Mouse (Mus musculus) heart, postnatal 0 days (tissue): Measurements from ENCODE around the gene Papolb. TPM values are rescaled to one million over a fixed set of nuclear protein-coding genes. Genes with fewer than 3 reads are reported as not detected.

Source experiments
- ATAC-seq: fragments of 200-750 bp; cut with Nextera tagmentation; 2 replicates; pipeline ENCODE4 v1.8.0; 2017; ENCODE audit warnings: low read depth, moderate number of reproducible peaks, moderate library complexity; ENCODE audit not compliant: insufficient read depth
- DNase-seq: peaks from one replicate; pipeline ENCODE4 v3.0.0-alpha.2; 2016; ENCODE audit warnings: low spot score
- H3K27ac ChIP-seq: fragments of 300-500 bp; sonication (generic); 2 replicates; pipeline ENCODE4 v1.5.1; 2014; ENCODE audit warnings: low read depth, mild to moderate bottlenecking
- H3K27me3 ChIP-seq: fragments of 300-500 bp; sonication (generic); 2 replicates; pipeline ENCODE4 v1.6.1; 2014; ENCODE audit warnings: low read length, mixed read lengths; ENCODE audit not compliant: control insufficient read depth, insufficient read depth
- H3K36me3 ChIP-seq: fragments of 300-500 bp; sonication (generic); replicated peaks from 2 replicates; pipeline ENCODE4 v1.6.1; 2014; ENCODE audit warnings: low read length, mixed read lengths; ENCODE audit not compliant: control insufficient read depth, insufficient read depth
- H3K4me1 ChIP-seq: fragments of 300-500 bp; sonication (generic); 2 replicates; pipeline ENCODE4 v1.6.1; 2014; ENCODE audit warnings: antibody characterized with exemption; ENCODE audit not compliant: control insufficient read depth, insufficient read depth
- H3K4me2 ChIP-seq: fragments of 300-500 bp; sonication (generic); 2 replicates; pipeline ENCODE4 v1.6.1; 2014; ENCODE audit warnings: low read depth, mild to moderate bottlenecking, low read length, moderate library complexity
- H3K4me3 ChIP-seq: fragments of 300-500 bp; sonication (generic); 2 replicates; pipeline ENCODE4 v1.5.1; 2014; ENCODE audit warnings: low read depth, low read length
- H3K9ac ChIP-seq: fragments of 300-500 bp; sonication (generic); replicated peaks from 2 replicates; pipeline ENCODE4 v1.6.1; 2014; ENCODE audit warnings: low read depth, low read length, mixed read lengths
- H3K9me3 ChIP-seq: fragments of 300-500 bp; sonication (generic); replicated peaks from 2 replicates; pipeline ENCODE4 v1.6.1; 2016; ENCODE audit warnings: low read length; ENCODE audit not compliant: control insufficient read depth
- CTCF ChIP-seq: IDR thresholded peaks from 2 replicates; pipeline ENCODE4 v1.5.1; 2016; ENCODE audit warnings: antibody characterized with exemption, control low read depth, low read depth
- EP300 ChIP-seq: IDR thresholded peaks from 2 replicates; pipeline ENCODE4 v1.6.1; 2016; ENCODE audit warnings: antibody characterized with exemption, low read depth
- WGBS: fragments of 180-500 bp; shearing (Covaris S2); extraction: QIAGEN DNeasy Blood & Tissue Kit; methylation state at CpG from one replicate; pipeline ENCODE4 v1.1.7; 2014; 5-methylcytosine and 5-hydroxymethylcytosine counted together
- polyA plus RNA-seq: library from polyadenylated mRNA; unstranded; fragments of >200 nt; fragmentation: Nextera tagmentation; extraction: Ambion mirVana; gene quantifications from 2 replicates; pipeline ENCODE4 v1.2.1, GENCODE M21; 2015
- total RNA-seq: library from RNA; depleted of rRNA; stranded (reverse); fragments of >200 nt; gene quantifications from 2 replicates; pipeline ENCODE4 v1.2.3, GENCODE M21; 2014; ENCODE audit warnings: low replicate concordance; rRNA removed

Gene Papolb
- total and polyA plus RNA-seq, 2 experiments from 2014 or later = 0.08 TPM; not detected in 1

- no peaks in the 10 kb centered on the region for H3K4me1 ChIP-seq
- ATAC-seq (no peak), DNase-seq (no peak)
- WGBS = 57% methylated on average over 5 of the region's 5 CpGs
- no peak overlapping the region for H3K4me3 ChIP-seq
- peaks cover 3% of the 10 kb centered on the region; the same call in 1 of the 2 replicates for H3K36me3 ChIP-seq
- no peak for TF ChIP-seq CTCF
- TF ChIP-seq EP300 = no peak
- H3K4me2 ChIP-seq = no peak overlapping the region
- no peak overlapping the region for H3K27ac ChIP-seq
- H3K27me3 ChIP-seq = no peaks in the 10 kb centered on the region
- no peaks in the 10 kb centered on the region for H3K9me3 ChIP-seq
- H3K9ac ChIP-seq = no peak overlapping the region
These were observed 51.8 kb downstream of the Papolb start for GRCm38 (mm10) chr5:142477866-142478615.

- 52% methylated on average over 12 of the region's 12 CpGs for WGBS
- Histone ChIP-seq H3K9me3 (no peaks in the 10 kb centered on the region), H3K27ac (no peak overlapping the region), H3K27me3 (no peaks in the 10 kb centered on the region), H3K4me2 (no peak overlapping the region), H3K4me3 (no peak overlapping the region), H3K9ac (no peak overlapping the region), H3K4me1 (no peaks in the 10 kb centered on the region), H3K36me3 (peaks cover 3% of the 10 kb centered on the region; the same call in 1 of the 2 replicates)
- DNase-seq = no peak
- no peak for TF ChIP-seq EP300
- TF ChIP-seq CTCF = no peak
- 0 out of 2 replicates have a peak, but pooled peaks have one; percentile 28 for ATAC-seq
These were observed 52.5 kb downstream of the Papolb start for GRCm38 (mm10) chr5:142477346-142477745.

Other genes starting within 250 kb of the Papolb start
- gene Foxk1, start 128.6 kb downstream of the Papolb start, total RNA-seq = 9.5 and 9.7 TPM in 2 replicates
- gene Foxk1, start 128.6 kb downstream of the Papolb start, polyA plus RNA-seq = 1.8 and 3.5 TPM in 2 replicates
- 8.2 and 14.1 TPM in 2 replicates for gene Ap5z1, start 66.1 kb downstream of the Papolb start, total RNA-seq
- gene Ap5z1, start 66.1 kb downstream of the Papolb start, polyA plus RNA-seq = 3.9 and 5.7 TPM in 2 replicates
- gene Radil, start 21.0 kb upstream of the Papolb start, total RNA-seq = 2.6 and 2.9 TPM in 2 replicates
- 4.2 and 4.3 TPM in 2 replicates for gene Radil, start 21.0 kb upstream of the Papolb start, polyA plus RNA-seq
- gene Mmd2, start 78.7 kb upstream of the Papolb start, total RNA-seq = 0.08 TPM in 1 of 2 replicates, not detected in the other
- gene Mmd2, start 78.7 kb upstream of the Papolb start, polyA plus RNA-seq = 0.08 TPM in 1 of 2 replicates, not detected in the other
- 37.2 and 50.8 TPM in 2 replicates for gene Wipi2, start 97.6 kb upstream of the Papolb start, total RNA-seq
- gene Wipi2, start 97.6 kb upstream of the Papolb start, polyA plus RNA-seq = 19.6 and 20.7 TPM in 2 replicates
- 0.08 and 0.93 TPM in 2 replicates for gene Slc29a4, start 162.4 kb upstream of the Papolb start, total RNA-seq
- 0.41 and 0.48 TPM in 2 replicates for gene Slc29a4, start 162.4 kb upstream of the Papolb start, polyA plus RNA-seq